Mouse (Mus musculus): ENCODE measurements around the gene Hcrtr2. TPM values are rescaled to one million over a fixed set of nuclear protein-coding genes. Genes with fewer than 3 reads are reported as not detected.

The Hcrtr2 gene
- polyA plus RNA-seq, 1 experiment from 2014 or later: 0.04 TPM

DNA sequence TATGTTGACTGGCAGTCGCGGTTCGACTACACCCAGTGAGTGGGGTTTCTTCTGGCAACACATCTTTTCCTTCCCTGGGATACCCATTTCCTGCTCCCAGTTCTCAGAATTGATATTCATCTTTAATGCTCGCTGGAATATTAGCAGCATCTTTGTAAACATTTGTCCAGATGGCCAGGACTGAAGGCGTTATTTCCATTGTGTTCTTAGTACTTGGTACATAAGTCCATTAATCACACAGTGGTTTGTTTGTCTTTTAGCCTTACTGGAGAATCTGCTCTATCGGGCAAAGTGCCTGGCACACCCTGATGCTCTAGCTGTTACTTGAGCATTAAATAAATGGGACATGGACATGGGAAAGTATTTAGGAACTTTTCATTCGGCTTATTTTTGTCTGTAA, 71.1 kb downstream of the Hcrtr2 start:
- Histone ChIP-seq H3K4me3 (ENCODE audit: low read depth, low read length) (no peak overlapping the region), H3K9ac (ENCODE audit: low read length) (no peak overlapping the region), H3K27me3 (replicated peaks; ENCODE audit: control insufficient read depth, insufficient read depth, low read length) (no peaks in the 10 kb centered on the region), H3K27ac (ENCODE audit: low read depth) (no peak overlapping the region), H3K9me3 (ENCODE audit: control insufficient read depth, low read length) (no peaks in the 10 kb centered on the region), H3K36me3 (ENCODE audit: control insufficient read depth, insufficient read depth, low read length) (no peaks in the 10 kb centered on the region), H3K4me2 (ENCODE audit: low read length) (no peak overlapping the region), H3K4me1 (replicated peaks; ENCODE audit: control insufficient read depth, insufficient read depth, low read length) (no peaks in the 10 kb centered on the region)
- whole genome bisulfite sequencing: 57% methylated on average over 7 of the region's 7 CpGs
- no peak for ATAC-seq (replicated peaks; ENCODE audit: low FRiP score, low TSS enrichment, low read depth)
- no peak for DNase-seq (ENCODE audit: low spot score)

GRCm38 (mm10) chr9:76252109-76252508, 71.5 kb downstream of the Hcrtr2 start:
- Histone ChIP-seq H3K4me1 (replicated peaks; ENCODE audit: control insufficient read depth, insufficient read depth, low read length) (no peaks in the 10 kb centered on the region), H3K36me3 (ENCODE audit: control insufficient read depth, insufficient read depth, low read length) (no peaks in the 10 kb centered on the region), H3K9ac (ENCODE audit: low read length) (no peak overlapping the region), H3K27me3 (replicated peaks; ENCODE audit: control insufficient read depth, insufficient read depth, low read length) (no peaks in the 10 kb centered on the region), H3K9me3 (ENCODE audit: control insufficient read depth, low read length) (no peaks in the 10 kb centered on the region), H3K4me2 (ENCODE audit: low read length) (no peak overlapping the region), H3K27ac (ENCODE audit: low read depth) (no peak overlapping the region), H3K4me3 (ENCODE audit: low read depth, low read length) (no peak overlapping the region)
- DNase-seq (ENCODE audit: low spot score) (no peak), ATAC-seq (replicated peaks; ENCODE audit: low FRiP score, low TSS enrichment, low read depth) (no peak)
- WGBS: 86% methylated on average over 4 of the region's 4 CpGs

GRCm38 (mm10) chr9:76242322-76242721, 81.3 kb downstream of the Hcrtr2 start:
- no peak for ATAC-seq (replicated peaks; ENCODE audit: low FRiP score, low TSS enrichment, low read depth)
- 29% methylated on average over 1 of the region's 1 CpGs for WGBS
- DNase-seq (ENCODE audit: low spot score): no peak

GRCm38 (mm10) chr9:76237946-76238345, 85.7 kb downstream of the Hcrtr2 start:
- DNase-seq (ENCODE audit: low spot score) (no peak), ATAC-seq (replicated peaks; ENCODE audit: low FRiP score, low TSS enrichment, low read depth) (no peak)
- Histone ChIP-seq H3K27me3 (replicated peaks; ENCODE audit: control insufficient read depth, insufficient read depth, low read length) (no peaks in the 10 kb centered on the region), H3K27ac (ENCODE audit: low read depth) (no peak overlapping the region), H3K9me3 (ENCODE audit: control insufficient read depth, low read length) (no peaks in the 10 kb centered on the region), H3K4me1 (replicated peaks; ENCODE audit: control insufficient read depth, insufficient read depth, low read length) (no peaks in the 10 kb centered on the region), H3K4me2 (ENCODE audit: low read length) (no peak overlapping the region), H3K9ac (ENCODE audit: low read length) (no peak overlapping the region), H3K4me3 (ENCODE audit: low read depth, low read length) (no peak overlapping the region), H3K36me3 (ENCODE audit: control insufficient read depth, insufficient read depth, low read length) (no peaks in the 10 kb centered on the region)
- WGBS: 87% methylated on average over 5 of the region's 5 CpGs

More at GRCm38 (mm10) chr9:76242322-76242721, 81.3 kb downstream of the Hcrtr2 start:
- H3K4me1 ChIP-seq (replicated peaks; ENCODE audit: control insufficient read depth, insufficient read depth, low read length): no peaks in the 10 kb centered on the region
- no peak overlapping the region for H3K4me3 ChIP-seq (ENCODE audit: low read depth, low read length)
- no peaks in the 10 kb centered on the region for H3K9me3 ChIP-seq (ENCODE audit: control insufficient read depth, low read length)
- H3K27ac ChIP-seq (ENCODE audit: low read depth): no peak overlapping the region
- no peak overlapping the region for H3K4me2 ChIP-seq (ENCODE audit: low read length)
- no peaks in the 10 kb centered on the region for H3K36me3 ChIP-seq (ENCODE audit: control insufficient read depth, insufficient read depth, low read length)
- H3K9ac ChIP-seq (ENCODE audit: low read length): no peak overlapping the region
- H3K27me3 ChIP-seq (replicated peaks; ENCODE audit: control insufficient read depth, insufficient read depth, low read length): no peaks in the 10 kb centered on the region

DNA sequence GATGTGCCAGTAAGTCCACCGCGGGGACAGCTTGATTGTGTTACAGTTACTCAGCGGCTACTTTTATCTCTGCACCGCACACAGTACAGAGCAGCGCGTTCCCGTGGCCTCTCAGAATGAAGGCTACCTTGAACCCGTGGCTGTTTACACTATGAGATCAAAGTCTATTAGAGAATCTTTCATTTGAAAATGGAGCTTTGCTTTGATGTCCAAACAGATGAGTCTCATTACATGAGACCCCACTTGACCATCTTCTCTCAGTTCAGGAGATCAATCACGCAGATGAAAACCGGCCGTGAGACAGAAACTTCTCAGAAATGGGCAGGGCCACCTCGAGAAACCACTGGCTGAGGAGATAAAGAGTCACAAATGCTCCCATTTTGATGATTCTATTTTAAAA, 86.4 kb downstream of the Hcrtr2 start:
- Histone ChIP-seq H3K36me3 (ENCODE audit: control insufficient read depth, insufficient read depth, low read length) (no peaks in the 10 kb centered on the region), H3K27me3 (replicated peaks; ENCODE audit: control insufficient read depth, insufficient read depth, low read length) (no peaks in the 10 kb centered on the region), H3K9ac (ENCODE audit: low read length) (no peak overlapping the region), H3K4me3 (ENCODE audit: low read depth, low read length) (no peak overlapping the region), H3K4me2 (ENCODE audit: low read length) (peak overlapping the region; percentile 74), H3K4me1 (replicated peaks; ENCODE audit: control insufficient read depth, insufficient read depth, low read length) (no peaks in the 10 kb centered on the region), H3K27ac (ENCODE audit: low read depth) (no peak overlapping the region), H3K9me3 (ENCODE audit: control insufficient read depth, low read length) (no peaks in the 10 kb centered on the region)
- DNase-seq (ENCODE audit: low spot score) (no peak), ATAC-seq (replicated peaks; ENCODE audit: low FRiP score, low TSS enrichment, low read depth) (no peak)
- WGBS: 32% methylated on average over 12 of the region's 12 CpGs

- DNase-seq (ENCODE audit: low spot score) (peak; percentile 71), ATAC-seq (replicated peaks; ENCODE audit: low FRiP score, low TSS enrichment, low read depth) (peak; percentile 67; the same call in 1 of the 2 replicates)
- H3K9me3 ChIP-seq (ENCODE audit: control insufficient read depth, low read length): no peaks in the 10 kb centered on the region
- no peak overlapping the region for H3K9ac ChIP-seq (ENCODE audit: low read length)
- no peaks in the 10 kb centered on the region for H3K4me1 ChIP-seq (replicated peaks; ENCODE audit: control insufficient read depth, insufficient read depth, low read length)
- no peaks in the 10 kb centered on the region for H3K36me3 ChIP-seq (ENCODE audit: control insufficient read depth, insufficient read depth, low read length)
- no peaks in the 10 kb centered on the region for H3K27me3 ChIP-seq (replicated peaks; ENCODE audit: control insufficient read depth, insufficient read depth, low read length)
- WGBS: 2% methylated on average over 7 of the region's 7 CpGs
- H3K4me3 ChIP-seq (ENCODE audit: low read depth, low read length): peak overlapping the region; percentile 36; the same call in 1 of the 2 replicates
- peak overlapping the region; percentile 74 for H3K4me2 ChIP-seq (ENCODE audit: low read length)
- H3K27ac ChIP-seq (ENCODE audit: low read depth): peak overlapping the region; percentile 78; the same call in 1 of the 2 replicates
Observed at GRCm38 (mm10) chr9:76236626-76237025, 87.0 kb downstream of the Hcrtr2 start.

GRCm38 (mm10) chr9:76235945-76236503, 87.6 kb downstream of the Hcrtr2 start:
- 3% methylated on average over 14 of the region's 14 CpGs for WGBS

GRCm38 (mm10) chr9:76234899-76235298, 88.8 kb downstream of the Hcrtr2 start:
- H3K4me2 ChIP-seq (ENCODE audit: low read length): no peak overlapping the region
- no peak for ATAC-seq (replicated peaks; ENCODE audit: low FRiP score, low TSS enrichment, low read depth)
- no peaks in the 10 kb centered on the region for H3K27me3 ChIP-seq (replicated peaks; ENCODE audit: control insufficient read depth, insufficient read depth, low read length)
- H3K36me3 ChIP-seq (ENCODE audit: control insufficient read depth, insufficient read depth, low read length): no peaks in the 10 kb centered on the region
- no peak overlapping the region for H3K9ac ChIP-seq (ENCODE audit: low read length)
- no peak overlapping the region for H3K4me3 ChIP-seq (ENCODE audit: low read depth, low read length)
- H3K9me3 ChIP-seq (ENCODE audit: control insufficient read depth, low read length): no peaks in the 10 kb centered on the region
- H3K27ac ChIP-seq (ENCODE audit: low read depth): no peak overlapping the region
- no peaks in the 10 kb centered on the region for H3K4me1 ChIP-seq (replicated peaks; ENCODE audit: control insufficient read depth, insufficient read depth, low read length)
- WGBS: 46% methylated on average over 7 of the region's 7 CpGs
- no peak for DNase-seq (ENCODE audit: low spot score)

More at GRCm38 (mm10) chr9:76235945-76236503, 87.6 kb downstream of the Hcrtr2 start:
- Histone ChIP-seq H3K4me3 (ENCODE audit: low read depth, low read length) (peak overlapping the region; percentile 36), H3K4me1 (replicated peaks; ENCODE audit: control insufficient read depth, insufficient read depth, low read length) (no peaks in the 10 kb centered on the region), H3K9ac (ENCODE audit: low read length) (peak overlapping the region; percentile 45), H3K9me3 (ENCODE audit: control insufficient read depth, low read length) (no peaks in the 10 kb centered on the region), H3K27ac (ENCODE audit: low read depth) (peak overlapping the region; percentile 78), H3K36me3 (ENCODE audit: control insufficient read depth, insufficient read depth, low read length) (no peaks in the 10 kb centered on the region), H3K4me2 (ENCODE audit: low read length) (peak overlapping the region; percentile 74), H3K27me3 (replicated peaks; ENCODE audit: control insufficient read depth, insufficient read depth, low read length) (no peaks in the 10 kb centered on the region)
- DNase-seq (ENCODE audit: low spot score) (peak; percentile 76), ATAC-seq (replicated peaks; ENCODE audit: low FRiP score, low TSS enrichment, low read depth) (peak; percentile 72)

DNA sequence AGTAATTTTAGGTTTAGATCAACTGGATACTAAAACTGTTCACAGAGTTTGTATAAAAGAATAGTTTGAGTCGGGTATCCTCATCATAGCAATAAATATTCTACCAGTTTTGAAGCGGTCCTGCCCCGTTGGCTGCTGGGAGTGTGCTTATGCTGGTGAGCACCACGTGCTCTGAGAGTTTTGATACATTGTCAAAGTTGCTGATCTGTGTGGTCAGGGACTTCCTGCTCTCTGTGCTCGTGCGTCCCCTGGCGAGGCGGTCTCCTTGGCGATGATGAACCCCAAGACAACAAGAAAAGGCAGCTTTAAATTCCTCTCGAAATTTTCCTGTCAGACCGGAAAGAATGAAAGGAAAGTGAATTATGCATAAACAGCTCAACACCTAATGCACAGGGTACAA, 93.3 kb downstream of the Hcrtr2 start:
- Histone ChIP-seq H3K4me1 (replicated peaks; ENCODE audit: control insufficient read depth, insufficient read depth, low read length) (no peaks in the 10 kb centered on the region), H3K27ac (ENCODE audit: low read depth) (no peak overlapping the region), H3K4me3 (ENCODE audit: low read depth, low read length) (no peak overlapping the region), H3K9ac (ENCODE audit: low read length) (no peak overlapping the region), H3K9me3 (ENCODE audit: control insufficient read depth, low read length) (no peaks in the 10 kb centered on the region), H3K27me3 (replicated peaks; ENCODE audit: control insufficient read depth, insufficient read depth, low read length) (no peaks in the 10 kb centered on the region), H3K4me2 (ENCODE audit: low read length) (no peak overlapping the region), H3K36me3 (ENCODE audit: control insufficient read depth, insufficient read depth, low read length) (no peaks in the 10 kb centered on the region)
- ATAC-seq (replicated peaks; ENCODE audit: low FRiP score, low TSS enrichment, low read depth) (no peak), DNase-seq (ENCODE audit: low spot score) (no peak)
- 47% methylated on average over 11 of the region's 11 CpGs for WGBS
